Mouse (Mus musculus): ENCODE results near the gene Fuca1. TPM values are rescaled to one million over a fixed set of nuclear protein-coding genes. Genes with fewer than 3 reads are reported as not detected.

Fuca1 gene
- total RNA-seq, 2 experiments from 2014 or later, result 15.2 to 29.4 TPM

DNA sequence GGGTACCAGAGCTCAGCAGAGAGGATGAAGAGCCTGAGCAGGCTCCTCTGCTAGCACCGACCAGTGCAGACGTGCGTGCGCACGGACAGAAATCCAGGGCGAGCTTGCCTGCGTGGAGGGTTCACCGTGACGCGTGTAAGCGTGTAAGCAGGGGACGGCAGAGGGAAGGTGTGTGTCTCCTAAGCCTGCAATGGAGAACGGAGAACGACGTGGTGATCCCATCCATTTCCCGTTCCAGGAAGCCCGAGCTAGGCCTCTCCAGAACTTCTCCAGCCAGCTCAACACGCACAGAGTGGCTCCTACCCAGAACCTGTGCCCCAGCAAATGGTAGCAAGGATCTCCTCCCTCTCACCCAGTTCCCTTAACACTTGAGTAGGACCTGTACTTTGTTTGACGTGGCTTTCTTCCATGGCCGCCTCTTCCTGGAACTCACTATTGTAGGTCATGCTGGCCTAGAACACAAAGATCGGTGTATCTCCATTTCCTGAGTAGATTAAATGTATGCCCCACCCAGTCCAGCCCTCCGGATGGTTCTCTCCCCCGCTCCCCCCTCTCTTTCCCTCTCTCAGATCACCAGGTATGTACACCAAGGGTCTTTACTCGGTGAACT, 32.0 kb upstream of the Fuca1 start:
- ATAC-seq (replicated peaks; ENCODE audit: low FRiP score, poor library complexity, severe bottlenecking), result no peak

DNA sequence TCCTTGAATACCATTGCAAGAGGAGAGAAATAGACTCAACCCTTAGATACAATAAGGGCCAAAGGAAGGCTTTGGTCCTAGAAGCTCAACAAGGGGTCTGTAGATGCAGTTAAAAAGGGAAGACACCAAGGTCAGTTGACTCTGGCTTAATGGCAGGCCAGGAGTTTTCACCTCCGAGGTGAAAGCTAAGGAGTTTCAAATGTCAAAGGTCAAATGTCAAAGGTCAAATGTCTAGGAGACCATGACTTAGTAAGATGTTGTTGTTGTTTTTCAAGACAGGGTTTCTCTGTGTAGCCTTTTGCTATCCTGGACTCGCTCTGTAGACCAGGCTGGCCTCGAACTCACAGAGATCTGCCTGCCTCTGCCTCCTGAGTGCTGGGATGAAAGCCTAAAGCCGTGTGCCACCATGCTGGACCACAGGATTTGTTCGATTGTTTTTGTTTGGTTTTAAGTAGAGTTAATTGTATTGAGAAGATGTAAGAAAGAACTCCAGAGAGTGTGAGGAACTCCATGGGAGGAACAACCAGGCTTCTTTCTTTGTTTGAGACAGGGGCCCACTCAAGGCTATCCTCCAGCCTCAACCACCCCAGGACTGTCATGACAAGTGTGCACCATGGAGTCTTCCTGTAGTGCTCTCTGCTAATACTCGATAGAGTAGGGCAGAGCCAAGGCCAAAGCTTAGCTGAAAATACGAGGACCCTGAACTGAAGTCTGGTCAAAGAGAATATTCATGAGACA, 31.2 kb upstream of the Fuca1 start:
- ATAC-seq (replicated peaks; ENCODE audit: low FRiP score, poor library complexity, severe bottlenecking), result no peak

DNA sequence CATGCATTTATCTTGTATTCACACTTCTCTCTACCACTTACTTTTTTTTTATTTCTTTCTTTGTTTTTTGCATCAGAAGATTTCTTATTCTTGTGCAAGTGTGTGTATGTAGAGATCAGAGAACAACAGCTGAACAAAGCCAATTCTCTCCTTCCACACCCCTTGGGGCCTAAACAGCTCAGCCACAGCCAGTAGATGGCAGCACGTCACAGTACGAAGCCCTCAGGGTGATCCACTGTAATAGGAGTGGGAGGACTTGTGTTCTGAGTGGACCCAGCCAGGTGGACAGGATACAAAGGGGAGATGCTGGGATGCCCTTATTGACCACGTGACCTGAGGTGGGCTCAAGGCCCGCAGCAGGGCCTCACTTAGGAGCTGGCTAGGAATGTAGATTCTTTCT, 30.7 kb upstream of the Fuca1 start:
- ATAC-seq (replicated peaks; ENCODE audit: low FRiP score, poor library complexity, severe bottlenecking), result peak; percentile 76

DNA sequence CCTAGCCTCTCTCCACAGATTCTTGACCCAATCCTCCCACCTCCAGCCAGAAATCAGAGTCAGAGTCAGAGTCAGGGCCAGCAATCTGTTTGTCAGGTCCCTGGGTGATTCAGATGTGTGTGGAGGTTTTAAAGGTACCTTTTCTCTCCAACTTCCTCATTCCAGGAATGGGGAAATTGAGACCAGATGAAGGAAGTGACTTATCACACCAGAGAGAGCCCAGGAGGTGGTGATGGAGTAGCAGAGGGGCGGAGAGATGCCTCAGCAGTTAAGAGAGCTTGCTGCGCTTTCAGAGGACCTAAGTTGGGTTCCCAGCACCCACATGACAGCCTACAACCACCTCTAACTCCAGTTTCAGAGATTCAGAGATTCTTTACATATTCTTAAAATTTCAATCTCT, 29.0 kb upstream of the Fuca1 start:
- no peak for ATAC-seq (replicated peaks; ENCODE audit: low FRiP score, poor library complexity, severe bottlenecking)

DNA sequence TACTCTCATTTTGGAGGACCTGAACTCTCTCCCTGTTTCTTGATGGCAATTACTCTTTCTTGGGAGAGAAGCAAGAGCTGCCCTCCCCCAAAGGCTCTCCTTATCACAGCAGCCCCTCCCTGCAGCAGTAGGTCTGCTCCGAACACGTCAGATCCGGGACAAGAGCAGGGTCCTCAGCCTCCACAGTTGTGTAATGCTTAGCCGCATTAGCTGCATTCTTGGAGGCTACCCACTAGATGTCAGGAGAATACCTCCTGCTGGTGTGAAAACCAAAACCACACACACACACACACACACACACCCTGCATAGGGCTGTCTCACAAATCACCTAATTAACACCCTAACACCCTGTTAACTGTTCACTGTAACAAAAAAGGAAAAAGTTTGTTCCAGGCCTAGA, 27.7 kb upstream of the Fuca1 start:
- ATAC-seq (replicated peaks; ENCODE audit: low FRiP score, poor library complexity, severe bottlenecking), result no peak

DNA sequence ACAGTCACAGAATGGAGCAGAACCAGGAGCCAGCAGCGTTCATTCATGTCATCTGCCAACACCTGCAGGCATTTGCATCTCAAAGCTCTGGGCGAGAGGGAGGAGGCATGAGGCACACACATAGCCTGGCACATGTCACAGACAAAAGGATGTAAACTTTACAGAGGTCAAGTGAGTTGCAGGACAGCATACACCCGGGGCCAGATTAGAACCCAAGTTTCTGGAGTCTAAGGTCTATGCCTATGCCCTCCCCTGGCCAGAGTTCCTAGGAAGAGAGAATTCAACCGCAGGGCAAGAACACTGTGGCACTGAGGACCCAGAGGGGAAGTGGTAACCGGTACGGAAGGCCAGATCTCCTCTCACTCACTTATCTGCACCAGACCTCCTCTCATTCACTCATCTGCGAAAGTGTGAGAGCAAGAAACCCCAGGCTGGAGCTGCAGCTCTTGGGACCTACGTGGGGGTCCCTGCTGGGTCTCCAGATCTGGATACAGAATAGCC, 25.4 kb upstream of the Fuca1 start, which contains the start of gene Cnr2:
TSS of gene Cnr2 (plus strand) at position 324 of the 501 bp plus-strand sequence.
- ATAC-seq (replicated peaks; ENCODE audit: low FRiP score, poor library complexity, severe bottlenecking), result 0 out of 2 replicates have a peak, but pooled peaks have one; percentile 7

DNA sequence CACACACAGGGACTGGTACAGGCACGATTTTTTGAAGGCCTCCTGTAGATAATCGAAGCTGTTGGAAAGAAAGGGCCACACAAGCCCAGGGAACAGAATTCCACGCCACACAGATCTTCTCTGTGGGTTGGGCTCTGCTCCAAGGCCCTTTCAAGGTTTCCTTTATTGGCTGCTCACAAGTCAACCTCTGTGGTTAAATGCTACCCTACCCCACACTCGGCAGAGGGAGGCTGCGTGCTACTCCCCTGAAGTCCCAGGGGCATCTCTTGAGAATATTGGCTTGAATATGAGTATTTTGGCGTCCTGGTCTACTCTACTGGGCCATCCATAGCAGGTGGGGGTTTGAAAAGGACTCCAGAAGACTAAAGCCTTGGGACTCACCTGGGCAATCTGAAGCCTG, 24.4 kb upstream of the Fuca1 start:
- ATAC-seq (replicated peaks; ENCODE audit: low FRiP score, poor library complexity, severe bottlenecking), result no peak

DNA sequence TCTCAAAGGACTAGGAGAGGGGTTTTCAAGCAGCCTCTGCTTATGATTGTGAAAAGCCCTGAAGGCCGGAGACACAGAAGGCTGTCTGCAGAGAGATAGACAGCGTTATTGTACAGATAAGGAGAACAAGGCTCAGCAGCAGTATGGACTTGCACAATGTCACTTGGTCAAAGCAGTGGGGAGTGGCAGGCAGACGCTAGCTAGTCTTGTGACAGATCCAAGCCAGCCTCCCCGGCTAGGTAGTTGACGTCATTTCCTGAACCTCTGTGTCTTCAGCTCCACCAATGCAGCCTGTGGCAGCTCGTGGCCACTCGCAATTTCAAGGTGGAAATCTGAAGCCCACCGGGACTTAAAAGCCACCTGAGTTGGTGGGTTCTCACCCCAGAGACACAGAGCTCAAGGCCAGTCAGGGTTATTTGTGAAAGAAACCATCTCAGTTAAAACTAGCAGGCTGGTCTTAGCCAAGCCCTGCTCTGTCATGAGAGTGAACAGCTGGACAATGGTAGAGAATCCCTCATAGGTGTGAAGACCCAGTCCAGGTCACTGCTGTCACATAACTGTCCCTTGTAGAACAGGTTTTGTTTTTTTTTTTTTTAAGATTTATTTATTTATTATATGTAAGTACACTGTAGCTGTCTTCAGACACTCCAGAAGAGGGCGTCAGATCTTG, 22.0 kb upstream of the Fuca1 start:
- peak; percentile 92 for ATAC-seq (replicated peaks; ENCODE audit: low FRiP score, poor library complexity, severe bottlenecking)

DNA sequence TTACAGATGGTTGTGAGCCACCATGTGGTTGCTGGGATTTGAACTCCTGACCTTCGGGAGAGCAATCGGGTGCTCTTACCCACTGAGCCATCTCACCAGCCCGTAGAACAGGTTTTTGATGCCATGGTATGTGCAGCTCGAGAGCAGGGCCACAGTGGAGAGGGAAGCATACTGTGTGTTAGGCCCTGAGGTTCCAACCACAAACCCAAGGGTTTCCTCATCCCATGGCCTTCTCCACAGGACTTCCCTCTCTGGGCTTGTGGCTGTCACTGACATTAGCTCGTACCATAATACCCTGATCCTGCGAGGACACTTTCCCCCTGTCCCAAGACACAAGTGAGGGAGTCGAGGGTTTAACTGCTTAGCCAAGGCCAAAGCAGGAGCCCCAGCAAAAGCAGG, 21.5 kb upstream of the Fuca1 start:
- ATAC-seq (replicated peaks; ENCODE audit: low FRiP score, poor library complexity, severe bottlenecking), result no peak

DNA sequence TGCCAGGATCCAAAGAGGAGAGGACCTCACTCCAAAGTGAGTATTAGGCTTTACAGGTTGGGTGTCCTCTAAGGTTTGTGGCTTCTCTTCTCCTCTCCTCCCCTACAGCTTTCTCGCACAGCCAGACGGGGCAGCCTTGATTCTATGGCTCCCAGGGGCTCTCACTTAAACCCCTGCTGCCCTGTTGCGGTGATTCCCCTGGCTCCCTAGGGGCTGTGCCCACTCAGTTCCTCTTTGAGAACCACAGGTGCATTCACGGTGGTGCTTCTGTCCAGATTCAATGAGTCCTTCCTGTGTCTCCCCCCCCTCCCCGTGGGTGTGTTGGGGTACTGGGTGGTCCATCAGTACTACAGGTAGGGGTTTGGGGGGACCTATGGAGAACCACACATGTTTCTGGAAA, 20.5 kb upstream of the Fuca1 start:
- ATAC-seq (replicated peaks; ENCODE audit: low FRiP score, poor library complexity, severe bottlenecking), result no peak

DNA sequence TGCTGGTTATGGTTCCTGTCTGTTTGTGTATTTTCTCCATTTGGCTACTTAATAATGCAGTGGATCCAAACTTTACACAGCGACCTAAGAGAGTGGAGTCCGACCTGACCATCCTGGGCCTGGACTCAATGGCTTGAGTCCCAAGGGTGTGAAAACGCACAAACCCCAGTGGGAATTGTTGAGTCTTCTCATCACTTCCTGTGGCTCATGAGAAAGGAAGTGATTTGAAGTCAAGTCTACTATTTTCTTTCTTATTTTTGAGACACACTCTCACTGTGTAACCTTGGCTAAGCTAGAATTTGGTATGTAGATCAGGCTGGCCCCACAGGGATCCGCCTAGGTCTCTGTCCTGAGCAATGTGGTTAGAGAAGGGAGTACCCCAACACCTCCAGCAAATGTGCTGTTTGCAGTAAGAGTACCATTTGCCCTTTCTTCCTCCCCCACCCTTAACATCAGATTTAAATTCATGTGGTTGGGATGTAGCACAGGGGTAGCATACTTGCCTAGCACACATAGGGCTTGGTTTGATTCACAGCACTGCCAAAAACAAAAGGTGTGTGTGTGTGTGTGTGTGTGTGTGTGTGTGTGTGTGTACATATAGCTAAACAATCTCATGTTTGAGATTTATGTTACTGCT, 17.8 kb upstream of the Fuca1 start:
- ATAC-seq (replicated peaks; ENCODE audit: low FRiP score, poor library complexity, severe bottlenecking), result no peak

DNA sequence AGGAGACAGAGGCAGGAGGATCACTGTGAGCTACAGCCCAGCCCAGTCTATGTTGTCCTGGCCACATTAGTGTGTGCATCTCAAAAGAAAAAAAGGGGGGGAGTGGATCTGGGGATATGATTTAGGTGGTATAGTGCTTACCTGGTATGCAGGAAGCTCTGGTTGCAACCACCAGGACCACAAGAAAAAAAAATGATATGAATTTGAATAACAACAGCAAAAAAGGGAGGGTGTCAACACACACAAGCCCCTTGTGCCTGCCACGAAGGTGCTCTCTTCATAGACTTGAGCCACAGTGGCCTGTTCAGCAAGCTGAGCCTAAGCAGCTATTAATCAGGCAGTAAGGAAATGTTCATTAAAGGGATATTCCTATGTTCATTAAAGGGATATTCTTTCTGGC, 15.7 kb upstream of the Fuca1 start:
- ATAC-seq (replicated peaks; ENCODE audit: low FRiP score, poor library complexity, severe bottlenecking), result no peak

DNA sequence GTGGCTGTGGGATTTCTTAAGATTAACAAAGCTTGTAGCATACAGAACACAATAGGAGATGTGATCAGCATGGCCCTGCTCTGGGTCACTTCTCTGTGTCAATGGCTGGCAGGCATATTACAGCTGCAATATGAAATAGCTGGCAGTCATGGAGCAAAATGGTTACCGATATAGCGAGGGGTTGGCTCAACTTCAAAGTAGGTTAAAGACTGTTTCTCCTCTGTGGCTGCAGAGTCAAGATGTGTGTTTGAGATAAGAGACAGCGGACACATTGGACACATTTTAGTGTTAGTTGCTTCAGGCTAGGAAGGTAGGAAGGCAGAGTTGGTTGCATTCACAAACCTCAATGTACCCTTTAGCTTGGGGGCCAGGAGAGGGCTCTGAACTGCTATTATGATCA, 13.9 kb upstream of the Fuca1 start:
- ATAC-seq (replicated peaks; ENCODE audit: low FRiP score, poor library complexity, severe bottlenecking), result peak; percentile 68

DNA sequence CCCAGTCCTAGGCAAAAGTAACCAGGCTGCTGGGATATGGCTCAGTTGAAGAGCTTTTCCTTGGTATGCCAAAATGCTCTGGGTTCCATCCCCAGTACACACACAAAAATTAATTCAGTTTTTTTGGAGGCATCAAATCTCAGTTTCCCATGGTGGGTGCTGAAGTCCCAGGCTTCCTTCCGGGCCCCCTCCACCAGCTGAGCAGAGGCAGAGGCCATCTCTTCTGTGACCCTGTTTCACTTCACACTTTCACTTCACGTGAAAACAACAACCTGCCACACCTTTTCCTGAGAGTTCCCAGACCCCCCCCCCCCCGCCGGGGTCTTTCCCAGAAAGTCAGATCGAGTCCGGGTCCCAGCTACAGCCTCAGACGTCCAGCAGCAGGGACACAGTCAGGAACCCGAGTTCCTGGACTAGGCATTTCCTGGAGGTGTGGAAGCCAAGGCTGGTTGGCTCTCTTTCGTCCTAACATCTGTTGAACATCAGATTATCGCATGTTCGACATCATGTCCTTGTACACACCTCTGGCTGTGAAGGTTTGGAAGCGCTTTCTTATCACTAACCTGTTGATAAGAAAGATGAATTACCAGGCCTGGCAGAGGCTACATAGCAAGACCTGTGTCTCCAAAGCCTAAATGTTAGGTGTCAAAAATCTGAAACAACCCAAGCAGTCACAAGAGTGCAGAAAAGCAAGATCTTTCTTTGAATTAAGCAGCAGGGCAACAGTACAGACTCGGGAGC, 11.0 kb upstream of the Fuca1 start:
- ATAC-seq (replicated peaks; ENCODE audit: low FRiP score, poor library complexity, severe bottlenecking), result no peak

DNA sequence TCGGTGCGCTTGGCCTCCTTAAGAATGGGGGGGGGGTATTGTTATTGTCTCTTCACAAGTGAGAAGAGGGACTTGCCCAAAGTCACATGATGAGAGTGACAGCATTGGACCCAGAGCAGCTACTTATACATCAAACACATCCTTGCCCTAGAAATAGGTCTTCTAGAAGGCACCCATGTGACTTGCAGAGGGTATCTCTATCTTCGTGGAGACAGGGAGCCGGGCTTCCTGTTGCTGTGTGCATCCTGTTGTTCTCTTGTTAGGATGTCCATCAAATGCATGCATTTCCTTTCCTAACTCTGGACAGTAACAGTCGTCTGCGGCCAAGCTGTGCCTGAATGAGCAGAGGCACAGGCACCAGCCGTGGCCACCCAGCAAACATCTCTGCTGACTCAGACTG, 9.0 kb upstream of the Fuca1 start:
- ATAC-seq (replicated peaks; ENCODE audit: low FRiP score, poor library complexity, severe bottlenecking), result no peak

DNA sequence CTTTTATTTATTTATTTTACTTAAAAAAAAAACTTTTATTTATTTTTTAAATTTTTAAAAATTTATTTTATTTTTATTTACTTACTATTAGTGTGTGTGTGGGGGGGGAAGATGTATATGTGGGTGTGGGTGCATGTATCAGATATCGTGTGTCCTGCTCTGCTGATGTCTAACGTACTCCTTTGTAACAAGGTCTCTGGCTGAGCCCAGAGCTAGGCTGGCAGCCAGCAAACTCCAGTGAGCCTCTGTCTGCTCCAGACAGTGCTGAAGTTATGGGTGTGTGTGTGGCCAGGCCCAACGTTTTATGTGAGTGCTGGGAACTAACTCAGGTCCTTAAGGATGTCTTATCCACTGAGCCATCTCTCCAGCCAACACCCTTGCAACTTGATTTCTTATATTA, 8.4 kb upstream of the Fuca1 start:
- ATAC-seq (replicated peaks; ENCODE audit: low FRiP score, poor library complexity, severe bottlenecking), result no peak

DNA sequence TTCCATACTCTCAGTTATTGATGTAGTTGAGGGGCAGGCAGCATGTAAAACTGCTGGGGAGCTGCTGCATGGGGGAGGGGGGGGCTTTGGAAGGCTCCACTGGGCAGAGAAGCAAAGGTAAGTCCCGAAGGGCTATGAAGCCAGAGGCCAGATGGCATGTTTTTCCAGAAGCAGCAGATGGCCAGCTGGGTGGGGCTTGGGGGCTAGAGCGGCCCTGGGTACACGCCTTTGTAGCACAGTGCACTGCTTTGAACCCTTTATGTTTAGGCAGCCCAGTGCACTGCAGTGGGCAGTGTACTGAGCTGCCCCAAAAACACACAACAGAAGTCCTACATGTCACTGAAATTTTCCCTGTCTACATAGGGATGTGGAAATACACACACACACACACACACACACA, 7.7 kb upstream of the Fuca1 start:
- ATAC-seq (replicated peaks; ENCODE audit: low FRiP score, poor library complexity, severe bottlenecking), result no peak

DNA sequence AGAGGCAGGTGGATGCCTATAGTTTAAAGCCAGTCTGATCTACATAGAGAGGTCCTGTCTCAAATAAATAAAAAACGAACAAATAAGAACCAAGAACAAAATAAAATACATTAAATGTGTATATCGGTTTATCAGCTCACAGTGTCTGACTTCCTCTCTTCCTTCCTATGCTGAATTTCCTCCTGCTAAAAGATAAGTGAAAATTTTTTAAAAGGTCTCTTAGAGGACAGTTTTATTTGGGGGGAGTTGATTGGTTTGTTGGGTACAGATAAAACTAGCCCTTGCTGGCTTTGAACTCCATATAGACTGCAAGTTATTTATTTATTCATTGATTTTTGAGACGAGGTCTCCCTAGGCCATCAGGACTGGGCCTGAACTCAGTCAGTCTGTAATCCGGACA, 7.1 kb upstream of the Fuca1 start:
- no peak for ATAC-seq (replicated peaks; ENCODE audit: low FRiP score, poor library complexity, severe bottlenecking)

DNA sequence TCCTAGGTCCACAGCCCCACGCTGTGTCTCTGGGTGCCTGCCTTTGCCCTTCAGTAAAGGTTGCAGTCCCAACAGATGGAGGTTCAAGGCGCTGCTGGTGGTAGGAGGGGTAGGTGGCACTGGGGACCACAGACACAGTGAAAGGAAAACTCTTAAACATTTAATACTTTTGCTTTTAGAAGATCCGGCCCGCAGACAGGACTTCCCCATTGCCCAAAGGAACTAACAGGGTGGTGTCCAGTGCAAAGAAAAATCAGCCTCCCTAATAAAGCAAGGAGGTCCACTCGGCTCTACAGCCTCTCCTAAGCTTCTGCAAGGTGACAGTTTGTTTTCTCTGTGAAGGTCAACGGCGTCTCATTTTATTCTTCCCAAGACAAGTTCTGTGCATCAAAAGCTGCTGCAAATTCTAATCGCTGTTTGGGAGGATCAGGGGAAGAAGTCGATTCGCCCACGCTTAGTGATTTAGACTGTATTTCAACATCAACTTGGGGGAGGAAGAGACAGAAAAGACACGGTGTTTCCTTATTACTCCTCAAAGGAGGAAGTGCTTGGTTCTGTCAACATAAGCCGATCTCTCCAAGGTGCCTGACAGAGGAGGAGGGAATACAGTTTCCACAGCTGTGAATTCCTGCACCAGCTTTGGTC, 1.8 kb upstream of the Fuca1 start:
- no peak for ATAC-seq (replicated peaks; ENCODE audit: low FRiP score, poor library complexity, severe bottlenecking)

DNA sequence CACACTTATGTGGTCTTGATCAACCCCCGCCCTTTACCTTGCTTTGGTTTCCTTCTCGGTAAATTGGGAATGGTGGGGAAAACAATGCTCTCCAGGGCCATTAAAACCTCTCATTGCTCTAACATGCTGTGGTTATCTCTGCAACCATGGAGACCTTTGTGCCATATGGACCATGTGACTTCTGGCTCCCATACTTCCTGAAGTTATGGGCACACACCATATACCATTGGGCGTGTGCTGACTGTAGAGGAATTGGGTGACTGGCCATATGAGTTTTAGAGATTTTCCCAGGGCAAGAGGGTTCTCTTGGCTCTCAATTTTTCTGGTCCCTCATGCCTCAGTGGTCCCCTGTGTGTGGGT, 1.3 kb upstream of the Fuca1 start:
- no peak for ATAC-seq (replicated peaks; ENCODE audit: low FRiP score, poor library complexity, severe bottlenecking)

Data from erythroblast, adult 5-6 weeks (primary cell).